Mouse (Mus musculus): ENCODE measurements around the gene Cad. TPM values are rescaled to one million over a fixed set of nuclear protein-coding genes. Genes with fewer than 3 reads are reported as not detected.

Cad gene
- total and polyA plus RNA-seq, 3 experiments, result 228 to 383 (median 254) TPM

GRCm38 (mm10) chr5:31023254-31023653 is 31.3 kb upstream of the Cad start:
- DNase-seq (ENCODE audit: low read depth, low spot score), result no peak
- Histone ChIP-seq H3K4me3 (ENCODE audit: control insufficient read depth in 1 of 2, insufficient read depth in 1 of 2, low read depth in 2 of 2, low read length in 2 of 2) (no peak overlapping the region), H3K36me3 (ENCODE audit: control insufficient read depth in 1 of 2, insufficient read depth in 2 of 2, low read length in 2 of 2) (no peaks in the 10 kb centered on the region), H3K4me1 (ENCODE audit: control insufficient read depth in 1 of 2, insufficient read depth in 2 of 2, low read length in 2 of 2) (no peaks in the 10 kb centered on the region), H3K9me3 (replicated peaks; ENCODE audit: insufficient read depth, low read length) (no peaks in the 10 kb centered on the region), H3K27me3 (ENCODE audit: control insufficient read depth in 1 of 2, insufficient read depth in 2 of 2, low read length in 2 of 2) (peaks cover 6 to 11% of the 10 kb centered on the region in 2 experiments; a peak in 3 of 4 replicates), H3K9ac (ENCODE audit: control insufficient read depth, low read depth, low read length, poor library complexity, severe bottlenecking) (no peak overlapping the region), H3K79me2 (ENCODE audit: control insufficient read depth, insufficient read depth, low read length, poor library complexity) (no peaks in the 10 kb centered on the region), H3K27ac (ENCODE audit: control insufficient read depth, low read depth, low read length) (no peak overlapping the region)
- TF ChIP-seq NRF1 (IDR thresholded peaks at IDR 0.05; ENCODE audit: insufficient read depth, low read depth, low read length, poor library complexity, severe bottlenecking), result no peak
- TF ChIP-seq MXI1 (IDR thresholded peaks at IDR 0.05; ENCODE audit: low read depth, low read length), result no peak
- no peak for TF ChIP-seq HCFC1 (IDR thresholded peaks at IDR 0.05; ENCODE audit: low read depth, low read length)
- no peak for TF ChIP-seq MYB (IDR thresholded peaks at IDR 0.05; ENCODE audit: low read depth, low read length)

- TF ChIP-seq POLR2AphosphoS2 (IDR thresholded peaks at IDR 0.05; ENCODE audit: low read length), result no peak
- no peak for TF ChIP-seq MAX (IDR thresholded peaks at IDR 0.05; ENCODE audit: low read length)
- TF ChIP-seq KAT2A (conservative IDR thresholded peaks at IDR 0.05; ENCODE audit: low read depth, low read length), result no peak
- TF ChIP-seq RCOR1 (IDR thresholded peaks at IDR 0.05; ENCODE audit: low read depth, low read length), result no peak
- no peak for TF ChIP-seq CTCF (IDR thresholded peaks at IDR 0.05 in 2 of 3, conservative IDR thresholded peaks at IDR 0.05 in 1 of 3; ENCODE audit: control insufficient read depth in 1 of 3, insufficient read depth in 1 of 3, low read depth in 2 of 3, low read length in 3 of 3, poor library complexity in 1 of 3, severe bottlenecking in 1 of 3)
- no peak for TF ChIP-seq POLR2AphosphoS5 (IDR thresholded peaks at IDR 0.05; ENCODE audit: borderline replicate concordance, low read depth, low read length)
- no peak for TF ChIP-seq MAZ (IDR thresholded peaks at IDR 0.05; ENCODE audit: low read depth, low read length)
- TF ChIP-seq GABPA (IDR thresholded peaks at IDR 0.05; ENCODE audit: low read depth, low read length), result no peak
- TF ChIP-seq USF1 (IDR thresholded peaks at IDR 0.05; ENCODE audit: low read depth, low read length), result no peak
- no peak for TF ChIP-seq MAFK (IDR thresholded peaks at IDR 0.05; ENCODE audit: borderline replicate concordance, low read depth, low read length)
- TF ChIP-seq ELF1 (IDR thresholded peaks at IDR 0.05; ENCODE audit: low read depth, low read length), result no peak
- TF ChIP-seq NRF1 (IDR thresholded peaks at IDR 0.05; ENCODE audit: insufficient read depth, low read depth, low read length, poor library complexity, severe bottlenecking), result no peak
- TF ChIP-seq TCF12 (IDR thresholded peaks at IDR 0.05; ENCODE audit: low read depth, low read length), result no peak
- TF ChIP-seq ZKSCAN1 (IDR thresholded peaks at IDR 0.05; ENCODE audit: low read depth, low read length), result no peak
- TF ChIP-seq ZC3H11A (IDR thresholded peaks at IDR 0.05; ENCODE audit: low read depth, low read length), result no peak
- TF ChIP-seq MYC (IDR thresholded peaks at IDR 0.05; ENCODE audit: low read depth, low read length), result no peak
- TF ChIP-seq MEF2A (IDR thresholded peaks at IDR 0.05; ENCODE audit: extremely low read depth, insufficient replicate concordance, low read depth, low read length, poor library complexity, severe bottlenecking), result no peak
- TF ChIP-seq TAL1 (IDR thresholded peaks at IDR 0.05; ENCODE audit: low read length), result no peak
- Histone ChIP-seq H3K9ac (ENCODE audit: control insufficient read depth, low read depth, low read length, poor library complexity, severe bottlenecking) (no peak overlapping the region), H3K9me3 (replicated peaks; ENCODE audit: insufficient read depth, low read length) (no peaks in the 10 kb centered on the region), H3K27ac (ENCODE audit: control insufficient read depth, low read depth, low read length) (no peak overlapping the region), H3K4me1 (ENCODE audit: control insufficient read depth in 1 of 2, insufficient read depth in 2 of 2, low read length in 2 of 2) (no peaks in the 10 kb centered on the region), H3K79me2 (ENCODE audit: control insufficient read depth, insufficient read depth, low read length, poor library complexity) (no peaks in the 10 kb centered on the region), H3K36me3 (ENCODE audit: control insufficient read depth in 1 of 2, insufficient read depth in 2 of 2, low read length in 2 of 2) (no peaks in the 10 kb centered on the region), H3K27me3 (ENCODE audit: control insufficient read depth in 1 of 2, insufficient read depth in 2 of 2, low read length in 2 of 2) (peaks cover 7 to 15% of the 10 kb centered on the region in 2 experiments), H3K4me3 (ENCODE audit: control insufficient read depth in 1 of 2, insufficient read depth in 1 of 2, low read depth in 2 of 2, low read length in 2 of 2) (no peak overlapping the region)
- no peak for DNase-seq (ENCODE audit: low read depth, low spot score)
Measured at GRCm38 (mm10) chr5:31024641-31025040, 29.9 kb upstream of the Cad start.
